Mouse (Mus musculus): ENCODE measurements around the gene Stil.

The Stil gene

GRCm38 (mm10) chr4:114999773-115000428 is at the start of gene Stil:
TSS of gene Stil (plus strand) at chr4:115000159.
- TF ChIP-seq GATA4 (IDR thresholded peaks at IDR 0.05; ENCODE audit: insufficient replicate concordance, low read length), result no peak

- TF ChIP-seq GATA4 (IDR thresholded peaks at IDR 0.05; ENCODE audit: insufficient replicate concordance, low read length), result no peak
Measured at GRCm38 (mm10) chr4:114953172-114953571, 46.8 kb upstream of the Stil start.

GRCm38 (mm10) chr4:114957403-114957802 is 42.6 kb upstream of the Stil start:
- TF ChIP-seq GATA4 (IDR thresholded peaks at IDR 0.05; ENCODE audit: insufficient replicate concordance, low read length), result no peak

- TF ChIP-seq GATA4 (IDR thresholded peaks at IDR 0.05; ENCODE audit: insufficient replicate concordance, low read length), result no peak
Measured at GRCm38 (mm10) chr4:114958231-114958630, 41.7 kb upstream of the Stil start.

GRCm38 (mm10) chr4:114958786-114959185 is 41.2 kb upstream of the Stil start:
- TF ChIP-seq GATA4 (IDR thresholded peaks at IDR 0.05; ENCODE audit: insufficient replicate concordance, low read length), result no peak

- TF ChIP-seq GATA4 (IDR thresholded peaks at IDR 0.05; ENCODE audit: insufficient replicate concordance, low read length), result no peak
Measured at GRCm38 (mm10) chr4:114959533-114959932, 40.4 kb upstream of the Stil start.

- TF ChIP-seq GATA4 (IDR thresholded peaks at IDR 0.05; ENCODE audit: insufficient replicate concordance, low read length), result no peak
Measured at GRCm38 (mm10) chr4:114970736-114971135, 29.2 kb upstream of the Stil start.

- no peak for TF ChIP-seq GATA4 (IDR thresholded peaks at IDR 0.05; ENCODE audit: insufficient replicate concordance, low read length)
Measured at GRCm38 (mm10) chr4:114973229-114973740, 26.7 kb upstream of the Stil start.

- TF ChIP-seq GATA4 (IDR thresholded peaks at IDR 0.05; ENCODE audit: insufficient replicate concordance, low read length), result no peak
Measured at GRCm38 (mm10) chr4:114982619-114983018, 17.3 kb upstream of the Stil start.

- TF ChIP-seq GATA4 (IDR thresholded peaks at IDR 0.05; ENCODE audit: insufficient replicate concordance, low read length), result no peak
Measured at GRCm38 (mm10) chr4:114983020-114983419, 16.9 kb upstream of the Stil start.

GRCm38 (mm10) chr4:114986211-114986590 is 13.8 kb upstream of the Stil start:
- no peak for TF ChIP-seq GATA4 (IDR thresholded peaks at IDR 0.05; ENCODE audit: insufficient replicate concordance, low read length)

GRCm38 (mm10) chr4:114986591-114987432 is 13.1 kb upstream of the Stil start, which contains the start of gene Cmpk1:
TSS of gene Cmpk1 (minus strand) at chr4:114987241.
- TF ChIP-seq GATA4 (IDR thresholded peaks at IDR 0.05; ENCODE audit: insufficient replicate concordance, low read length), result no peak

GRCm38 (mm10) chr4:114994218-114994617 is 5.7 kb upstream of the Stil start:
- no peak for TF ChIP-seq GATA4 (IDR thresholded peaks at IDR 0.05; ENCODE audit: insufficient replicate concordance, low read length)

GRCm38 (mm10) chr4:114997051-114997450 is 2.9 kb upstream of the Stil start:
- TF ChIP-seq GATA4 (IDR thresholded peaks at IDR 0.05; ENCODE audit: insufficient replicate concordance, low read length), result no peak

GRCm38 (mm10) chr4:114999445-114999772 is 550 bp upstream of the Stil start:
- TF ChIP-seq GATA4 (IDR thresholded peaks at IDR 0.05; ENCODE audit: insufficient replicate concordance, low read length), result no peak

GRCm38 (mm10) chr4:115000429-115000795 is 453 bp downstream of the Stil start:
- no peak for TF ChIP-seq GATA4 (IDR thresholded peaks at IDR 0.05; ENCODE audit: insufficient replicate concordance, low read length)

Measured in liver, adult (tissue).